Mouse (Mus musculus) liver, adult 2 months (tissue): ENCODE data around the gene Sh2b3. TPM values are rescaled to one million over a fixed set of nuclear protein-coding genes. Genes with fewer than 3 reads are reported as not detected.

ENCODE experiments used
- DNase-seq: peaks from one replicate; pipeline ENCODE4 v3.0.0-alpha.2; 2011; ENCODE audit warnings: low read depth, low spot score; ENCODE audit errors: extremely low read depth
- H3K27ac ChIP-seq: fragments of 200-500 bp; replicated peaks from 2 replicates; pipeline ENCODE4 v1.5.1; 2012; ENCODE audit warnings: low read depth, mild to moderate bottlenecking, control low read depth, inconsistent platforms, low read length; ENCODE audit not compliant: insufficient read depth
- H3K27me3 ChIP-seq: fragments of 200-500 bp; 2 replicates; pipeline ENCODE4 v1.6.1; 2012; ENCODE audit warnings: mild to moderate bottlenecking, moderate library complexity, low read length, inconsistent platforms; ENCODE audit not compliant: control insufficient read depth, insufficient read depth
- H3K36me3 ChIP-seq: fragments of 200-500 bp; 2 replicates; pipeline ENCODE4 v1.6.1; 2012; ENCODE audit warnings: low read length, inconsistent platforms; ENCODE audit not compliant: control insufficient read depth, insufficient read depth
- H3K4me1 ChIP-seq: fragments of 200-500 bp; 2 replicates; pipeline ENCODE4 v1.6.1; 2011; ENCODE audit warnings: low read length; ENCODE audit not compliant: control insufficient read depth, insufficient read depth
- H3K4me3 ChIP-seq: fragments of 200-500 bp; 2 replicates; pipeline ENCODE4 v1.5.1; 2011; ENCODE audit warnings: low read depth, mild to moderate bottlenecking, control low read depth, low read length, moderate library complexity; ENCODE audit not compliant: insufficient read depth
- H3K79me2 ChIP-seq: fragments of 200-500 bp; 2 replicates; pipeline ENCODE4 v1.6.1; 2012; ENCODE audit warnings: inconsistent platforms, mild to moderate bottlenecking, low read length, moderate library complexity; ENCODE audit not compliant: control insufficient read depth, insufficient read depth
- H3K9ac ChIP-seq: fragments of 200-500 bp; 2 replicates; pipeline ENCODE4 v1.6.1; 2012; ENCODE audit warnings: low read depth, mild to moderate bottlenecking, control low read depth, inconsistent platforms, low read length
- CTCF ChIP-seq: fragments of 200-500 bp; IDR thresholded peaks from 2 replicates; pipeline ENCODE4 v1.5.1; 2011; ENCODE audit warnings: low read depth, low read length, control low read depth
- POLR2A ChIP-seq: fragments of 200-500 bp; IDR thresholded peaks from 2 replicates; pipeline ENCODE4 v1.6.1; 2011; ENCODE audit warnings: low read length, control low read depth; ENCODE audit not compliant: insufficient read depth; ENCODE audit errors: extremely low read depth
- WGBS: fragments of 180-500 bp; shearing (Covaris S2); methylation state at CpG from one replicate; pipeline ENCODE4 v1.1.7; 2018; 5-methylcytosine and 5-hydroxymethylcytosine counted together
- polyA plus RNA-seq: library from polyadenylated mRNA; depleted of rRNA; stranded (reverse); fragments of >200 nt; gene quantifications from 2 replicates; pipeline ENCODE4 v1.2.3, GENCODE M21; 2012
- total RNA-seq: library from RNA; depleted of rRNA; stranded (reverse); fragments of >200 nt; gene quantifications from 2 replicates; pipeline ENCODE4 v1.2.3, GENCODE M21; 2014

Sh2b3 gene
- total and polyA plus RNA-seq, 2 experiments: 7.0 to 14.2 TPM

DNA sequence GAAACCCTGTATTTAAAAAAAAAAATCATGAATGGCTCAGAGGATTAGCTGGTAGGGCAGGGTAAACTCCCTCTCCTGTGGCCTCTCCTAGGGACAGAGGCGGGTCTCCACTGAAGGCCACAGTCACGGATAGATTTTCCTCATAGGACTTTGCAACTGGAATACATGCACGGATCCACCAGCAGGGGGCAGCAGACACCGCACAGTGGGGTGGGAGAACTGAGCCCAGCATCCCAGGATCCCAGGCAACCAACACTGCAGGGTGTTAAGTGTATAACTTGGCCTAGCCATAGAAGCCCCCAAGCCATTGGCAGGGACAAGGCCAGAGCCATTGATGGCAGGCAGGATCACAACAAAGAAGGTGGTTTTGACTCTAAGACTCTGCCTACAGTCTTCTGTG, 34.7 kb upstream of the Sh2b3 start:
- Histone ChIP-seq H3K36me3 (no peaks in the 10 kb centered on the region), H3K27me3 (no peaks in the 10 kb centered on the region), H3K79me2 (no peaks in the 10 kb centered on the region), H3K27ac (no peak overlapping the region), H3K9ac (no peak overlapping the region), H3K4me1 (no peaks in the 10 kb centered on the region), H3K4me3 (no peak overlapping the region)
- 31% methylated on average over 4 of the region's 4 CpGs for WGBS
- TF ChIP-seq CTCF: peak; percentile 96
- no peak for TF ChIP-seq POLR2A
- DNase-seq: no peak

GRCm38 (mm10) chr5:121871515-121872030, 34.1 kb upstream of the Sh2b3 start:
- Histone ChIP-seq H3K79me2 (no peaks in the 10 kb centered on the region), H3K27ac (no peak overlapping the region), H3K27me3 (no peaks in the 10 kb centered on the region), H3K9ac (no peak overlapping the region), H3K4me1 (no peaks in the 10 kb centered on the region), H3K4me3 (no peak overlapping the region), H3K36me3 (no peaks in the 10 kb centered on the region)
- 95% methylated on average over 10 of the region's 13 CpGs for WGBS
- DNase-seq: no peak
- TF ChIP-seq CTCF (no peak), POLR2A (no peak)

GRCm38 (mm10) chr5:121870832-121871231, 33.4 kb upstream of the Sh2b3 start:
- Histone ChIP-seq H3K79me2 (no peaks in the 10 kb centered on the region), H3K27ac (no peak overlapping the region), H3K27me3 (no peaks in the 10 kb centered on the region), H3K4me3 (no peak overlapping the region), H3K4me1 (no peaks in the 10 kb centered on the region), H3K36me3 (no peaks in the 10 kb centered on the region), H3K9ac (no peak overlapping the region)
- no peak for TF ChIP-seq CTCF
- TF ChIP-seq POLR2A: no peak
- WGBS: 76% methylated on average over 6 of the region's 6 CpGs
- DNase-seq: no peak

DNA sequence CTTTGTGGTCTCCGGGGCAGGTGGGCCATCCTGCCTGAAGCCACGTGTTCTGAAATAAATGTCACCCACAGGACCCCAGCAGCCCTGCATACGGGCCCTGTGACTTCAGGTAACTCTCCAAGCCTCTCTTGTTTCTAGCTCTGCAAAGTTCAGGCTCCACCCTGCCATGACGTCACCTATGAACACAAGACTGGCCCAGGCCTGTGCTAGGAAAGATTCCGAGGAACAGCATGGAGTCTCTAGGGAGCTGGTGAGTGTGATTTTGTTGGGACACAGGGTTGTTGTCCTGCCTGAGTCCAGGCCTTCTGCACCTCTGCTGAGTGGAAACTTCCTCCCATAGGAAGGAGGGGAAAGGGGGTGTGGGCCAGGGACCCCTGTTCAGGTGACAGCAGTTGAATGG, 30.5 kb upstream of the Sh2b3 start:
- H3K4me1 ChIP-seq: no peaks in the 10 kb centered on the region
- no peaks in the 10 kb centered on the region for H3K79me2 ChIP-seq
- no peak for TF ChIP-seq CTCF
- TF ChIP-seq POLR2A: no peak
- no peak for DNase-seq
- H3K4me3 ChIP-seq: no peak overlapping the region
- H3K9ac ChIP-seq: no peak overlapping the region
- H3K27me3 ChIP-seq: no peaks in the 10 kb centered on the region
- no peak overlapping the region for H3K27ac ChIP-seq
- H3K36me3 ChIP-seq: no peaks in the 10 kb centered on the region
- 91% methylated on average over 5 of the region's 5 CpGs for WGBS

GRCm38 (mm10) chr5:121864330-121864729, 26.9 kb upstream of the Sh2b3 start:
- Histone ChIP-seq H3K27me3 (no peaks in the 10 kb centered on the region), H3K4me3 (no peak overlapping the region), H3K27ac (no peak overlapping the region), H3K4me1 (no peaks in the 10 kb centered on the region), H3K36me3 (no peaks in the 10 kb centered on the region), H3K9ac (no peak overlapping the region), H3K79me2 (no peaks in the 10 kb centered on the region)
- WGBS: 56% methylated on average over 9 of the region's 11 CpGs
- no peak for DNase-seq
- TF ChIP-seq POLR2A: no peak
- TF ChIP-seq CTCF: no peak

- H3K79me2 ChIP-seq: no peaks in the 10 kb centered on the region
- WGBS: 68% methylated on average over 5 of the region's 5 CpGs
These were observed 24.5 kb upstream of the Sh2b3 start for GRCm38 (mm10) chr5:121861964-121862363.

More at GRCm38 (mm10) chr5:121861964-121862363, 24.5 kb upstream of the Sh2b3 start:
- no peak overlapping the region for H3K27ac ChIP-seq
- TF ChIP-seq CTCF (no peak), POLR2A (no peak)
- DNase-seq: no peak
- no peaks in the 10 kb centered on the region for H3K27me3 ChIP-seq
- no peak overlapping the region for H3K9ac ChIP-seq
- no peaks in the 10 kb centered on the region for H3K36me3 ChIP-seq
- H3K4me1 ChIP-seq: peaks cover 2% of the 10 kb centered on the region
- H3K4me3 ChIP-seq: no peak overlapping the region
